Mouse (Mus musculus): ENCODE measurements around the gene Ctnnbip1.

DNA sequence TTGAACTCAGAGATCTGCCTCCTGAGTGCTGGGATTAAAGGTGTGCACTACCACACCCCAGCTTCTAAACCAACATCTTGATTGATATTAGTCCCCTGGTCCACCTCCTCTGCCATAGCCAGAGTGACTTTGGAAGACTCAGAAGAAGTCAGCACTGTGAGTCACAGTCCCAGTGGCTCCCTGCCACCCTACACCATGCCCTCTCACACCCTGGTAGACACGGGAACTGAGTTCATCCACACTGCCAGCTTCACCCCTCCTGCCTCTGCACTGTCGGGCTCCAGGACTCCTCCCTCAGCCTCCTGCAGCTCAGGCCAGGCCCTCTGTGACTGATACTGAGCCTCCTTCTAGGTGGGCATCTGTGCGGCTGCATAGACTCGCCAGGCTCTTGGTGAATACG lies 32.8 kb downstream of the Ctnnbip1 start:
- TF ChIP-seq CTCF (IDR thresholded peaks at IDR 0.05; ENCODE audit: low read depth) (no peak), EP300 (IDR thresholded peaks at IDR 0.05; ENCODE audit: low read depth) (no peak)

Data from heart, postnatal 0 days (tissue).